Mouse (Mus musculus) naive thymus-derived CD4-positive, alpha-beta T cell, adult 5 months (primary cell): ENCODE results near the gene Ddhd1. TPM values are rescaled to one million over a fixed set of nuclear protein-coding genes. Genes with fewer than 3 reads are reported as not detected.

ENCODE experiments used
- polyA plus RNA-seq: library from polyadenylated mRNA; unstranded; fragments of 100-300 nt; shearing (Covaris generic); gene quantifications from one replicate; pipeline ENCODE4 v1.2.1, GENCODE M21; 2017

The Ddhd1 gene
- 34.7 TPM for polyA plus RNA-seq

DNA sequence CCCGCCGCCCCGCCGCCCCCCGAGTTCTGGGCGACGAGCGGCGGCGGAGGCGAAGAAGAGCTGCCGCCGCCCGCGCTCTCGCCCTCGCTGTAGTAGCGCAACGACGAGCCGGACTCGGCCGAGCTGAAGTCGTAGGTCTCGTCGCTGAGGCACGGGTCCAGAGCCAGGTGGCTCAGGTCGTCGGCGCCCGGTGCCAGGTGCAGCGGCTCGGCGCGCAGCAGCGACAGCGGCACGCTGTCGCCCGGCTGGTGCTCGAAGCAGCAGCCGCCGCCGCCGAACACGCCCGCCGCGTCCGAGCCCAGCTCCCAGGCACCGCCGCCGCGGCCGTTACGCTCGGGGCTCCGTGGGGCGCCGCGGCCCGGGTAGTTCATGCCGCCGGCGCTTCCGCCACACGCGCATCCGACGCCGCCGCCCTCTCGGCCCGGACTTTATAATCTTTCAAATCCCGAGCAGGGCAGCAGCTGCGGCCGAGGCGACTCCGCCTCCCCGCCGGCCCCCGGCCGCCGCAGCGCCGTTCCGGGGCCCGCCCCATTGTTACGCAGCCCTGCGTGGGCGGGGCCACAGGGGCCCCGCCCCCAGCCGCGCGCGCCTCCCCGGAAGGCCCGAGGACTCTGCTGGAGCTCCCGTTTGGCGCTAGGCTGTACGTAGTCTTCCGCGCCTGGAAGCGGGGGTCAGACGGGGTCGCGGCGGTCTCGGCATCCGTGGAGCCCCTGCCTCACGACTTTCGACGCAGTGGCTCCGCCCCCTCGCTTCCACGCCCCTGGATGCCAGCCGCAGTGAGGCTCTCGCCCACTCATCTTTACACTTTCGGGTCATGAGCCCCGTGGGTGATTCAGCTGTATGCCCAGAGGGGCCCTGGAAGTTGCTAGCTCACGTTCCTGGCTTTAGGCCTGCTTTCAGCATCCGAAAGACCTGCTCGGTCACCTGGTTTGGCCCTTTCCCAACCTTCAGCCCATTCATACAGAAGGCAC is at the start of gene Ddhd1:
Ddhd1 (minus strand) TSS at position 503 of the 971 bp plus-strand sequence.

Other genes with a start within 250 kb of the Ddhd1 start
- not detected for gene Fermt2, start 128.0 kb downstream of the Ddhd1 start, polyA plus RNA-seq